Mouse (Mus musculus) stomach, postnatal 0 days (tissue): Measurements from ENCODE around the gene Atad3a.

Experiments
- CTCF ChIP-seq: IDR thresholded peaks from 2 replicates; pipeline ENCODE4 v1.5.1; 2016; ENCODE audit warnings: antibody characterized with exemption, low read depth, mild to moderate bottlenecking, moderate library complexity
- EP300 ChIP-seq: optimal IDR thresholded peaks from 2 replicates; pipeline ENCODE3; 2016; ENCODE audit warnings: antibody characterized with exemption

DNA sequence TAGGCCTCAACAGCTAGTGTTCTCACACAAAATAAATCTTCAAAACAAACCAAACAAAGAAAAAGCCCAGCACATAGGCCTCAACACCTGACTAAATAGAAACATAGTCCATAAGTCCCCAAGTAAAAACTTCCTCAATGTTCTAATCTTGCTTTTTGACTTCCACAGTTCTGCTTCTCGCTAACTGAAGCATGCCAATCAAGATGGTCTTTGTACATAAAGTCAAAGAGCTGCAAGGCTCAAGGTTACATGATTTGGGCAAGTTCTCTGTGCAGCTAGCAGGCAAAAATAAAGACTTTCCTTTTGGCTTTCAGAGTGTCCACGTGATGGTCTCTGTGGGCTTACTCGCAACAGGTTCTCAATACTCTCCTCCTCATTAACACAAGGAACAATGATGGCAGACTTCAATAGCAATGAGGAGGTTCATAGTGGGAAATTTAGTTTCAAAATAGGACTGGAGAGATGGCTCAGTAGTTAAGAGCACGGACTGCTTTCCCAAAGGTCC, 57.4 kb downstream of the Atad3a start:
- TF ChIP-seq CTCF (no peak), EP300 (no peak)
